Mouse (Mus musculus) lung, adult 2 months (tissue): ENCODE measurements at regions not wholly inside any gene's neighbourhood (a gene's known extent, or its start where the extent isn't known, plus 50 kb on each side); places are given as distances from the start of the nearest gene placed in this dataset.

Experiments used
- DNase-seq: peaks from one replicate; pipeline ENCODE4 v3.0.0; 2022
- H3K4me1 ChIP-seq: fragments of 200-500 bp; 2 replicates; pipeline ENCODE4 v1.6.1; 2011; ENCODE audit warnings: low read length; ENCODE audit not compliant: control insufficient read depth, insufficient read depth
- H3K4me3 ChIP-seq: fragments of 200-500 bp; replicated peaks from 2 replicates; pipeline ENCODE3; 2011; ENCODE audit warnings: low read depth, mild to moderate bottlenecking, control low read depth, low read length; ENCODE audit errors: extremely low read depth
- CTCF ChIP-seq: fragments of 200-500 bp; IDR thresholded peaks from 2 replicates; pipeline ENCODE4 v1.5.1; 2011; ENCODE audit warnings: mild to moderate bottlenecking, low read length, control low read depth; ENCODE audit not compliant: insufficient read depth
- POLR2A ChIP-seq: fragments of 200-500 bp; IDR thresholded peaks from 2 replicates; pipeline ENCODE4 v1.6.1; 2011; ENCODE audit warnings: low read depth, mild to moderate bottlenecking, control low read depth, low read length, borderline replicate concordance; ENCODE audit errors: extremely low read depth
- WGBS: fragments of 180-500 bp; shearing (Covaris S2); methylation state at CpG from one replicate; pipeline ENCODE4 v1.1.7; 2018; 5-methylcytosine and 5-hydroxymethylcytosine counted together

GRCm38 (mm10) chr1:73512836-73513235 lies 497.1 kb upstream of the Tnp1 start:
- WGBS: 98% methylated on average over 2 of the region's 2 CpGs
- Histone ChIP-seq H3K4me3 (no peak overlapping the region), H3K4me1 (no peaks in the 10 kb centered on the region; the same call in 1 of the 2 replicates)
- no peak for TF ChIP-seq CTCF
- no peak for TF ChIP-seq POLR2A
- no peak for DNase-seq

DNA sequence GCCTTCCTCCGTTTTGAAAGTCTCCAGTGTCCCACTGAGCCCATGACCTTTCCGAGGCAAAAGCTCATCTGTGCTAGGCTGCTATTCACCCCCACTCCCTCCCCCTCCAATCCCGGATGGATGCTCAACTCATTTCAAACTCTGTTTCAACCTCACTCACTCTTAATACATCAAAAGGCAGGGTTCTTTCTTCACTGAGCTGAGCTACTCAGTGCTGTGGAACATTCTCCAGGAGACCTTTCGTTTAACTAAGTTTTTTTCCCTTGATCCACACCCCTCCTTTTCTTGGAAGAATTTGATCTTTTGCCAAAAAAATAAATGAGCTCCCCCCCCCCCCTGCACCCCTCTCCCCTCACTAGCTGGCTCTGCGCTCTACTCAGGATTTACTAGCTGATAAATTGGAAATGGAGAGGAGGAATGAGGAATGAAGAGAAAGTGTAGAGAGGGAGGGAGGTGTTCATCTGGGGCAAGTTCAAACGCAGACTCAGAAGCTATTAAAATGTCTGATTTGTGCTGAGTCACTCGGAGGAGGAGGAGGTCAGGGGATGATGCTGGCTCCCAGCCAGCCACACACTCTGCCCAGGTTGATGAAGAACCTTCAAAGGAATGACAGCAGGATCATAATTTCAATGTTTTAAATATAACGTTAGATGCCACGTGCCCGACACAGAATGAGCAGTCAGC lies 491.5 kb upstream of the Tnp1 start:
- 53% methylated on average over 10 of the region's 10 CpGs for whole genome bisulfite sequencing
- no peaks in the 10 kb centered on the region for H3K4me1 ChIP-seq
- no peak for TF ChIP-seq POLR2A
- no peak for TF ChIP-seq CTCF
- no peak overlapping the region for H3K4me3 ChIP-seq
- DNase-seq: no peak

DNA sequence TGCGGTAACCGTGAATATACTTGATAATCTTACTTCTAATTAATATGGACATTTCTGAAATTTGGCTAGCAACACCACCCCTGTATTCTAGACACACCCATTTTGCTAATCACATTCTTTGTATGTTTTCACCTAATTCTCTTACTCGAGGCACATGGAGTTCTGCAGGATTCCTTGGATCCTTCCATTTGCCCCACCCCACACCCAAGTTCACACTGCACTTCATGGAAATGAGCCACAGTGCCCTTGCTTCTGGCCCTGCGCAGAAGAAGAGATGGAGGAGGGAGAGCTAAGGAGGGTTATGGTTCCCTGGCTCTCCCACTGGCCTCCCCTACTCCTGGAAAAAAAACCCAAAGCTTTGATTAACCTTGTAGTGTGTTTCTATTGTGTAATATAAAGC lies 487.9 kb upstream of the Tnp1 start:
- no peak overlapping the region for H3K4me3 ChIP-seq
- no peak for DNase-seq
- TF ChIP-seq CTCF: no peak
- TF ChIP-seq POLR2A: no peak
- no peaks in the 10 kb centered on the region for H3K4me1 ChIP-seq
- 79% methylated on average over 4 of the region's 4 CpGs for WGBS

- no peak for DNase-seq
- 70% methylated on average over 3 of the region's 3 CpGs for WGBS
- no peak overlapping the region for H3K4me3 ChIP-seq
- no peaks in the 10 kb centered on the region for H3K4me1 ChIP-seq
- TF ChIP-seq CTCF (no peak), POLR2A (no peak)
Measured at GRCm38 (mm10) chr1:73500671-73501070, 485.0 kb upstream of the Tnp1 start.

DNA sequence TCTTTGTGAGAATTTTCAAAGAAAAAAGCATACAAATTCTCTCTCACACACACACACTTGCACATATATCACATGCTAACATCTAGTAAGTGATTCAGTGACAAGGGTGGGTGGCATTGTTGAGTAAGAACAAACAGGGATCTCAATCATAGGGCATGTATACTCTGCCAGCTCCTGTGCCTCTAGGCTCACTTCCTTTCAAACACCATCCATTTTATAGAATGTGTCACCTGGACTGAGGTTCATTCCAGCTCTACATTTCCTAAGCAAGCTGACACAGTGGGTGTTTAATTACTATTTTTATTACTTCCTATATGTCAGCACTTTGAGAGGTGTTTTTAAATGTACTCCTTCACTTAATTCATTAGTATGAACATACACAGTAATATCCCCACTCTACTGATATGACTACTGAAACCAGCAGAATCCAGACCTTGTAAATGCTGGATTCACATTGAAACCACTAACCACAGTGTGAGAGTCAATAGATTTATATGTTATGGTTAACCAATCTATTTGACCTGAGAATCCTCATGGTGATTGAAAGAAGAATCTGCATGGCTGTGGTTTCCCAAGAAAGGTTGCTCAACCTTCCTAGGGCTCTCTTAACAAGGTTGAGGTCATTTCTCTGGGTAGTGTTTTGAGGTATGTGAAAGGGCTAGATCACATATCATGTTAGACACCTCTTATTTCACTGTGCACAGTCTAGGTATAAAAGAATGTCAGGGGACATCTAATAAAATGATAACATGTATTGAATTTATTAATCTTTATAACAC lies 480.5 kb upstream of the Tnp1 start:
- TF ChIP-seq CTCF: no peak
- no peak for TF ChIP-seq POLR2A
- DNase-seq: no peak
- Histone ChIP-seq H3K4me3 (no peak overlapping the region), H3K4me1 (no peaks in the 10 kb centered on the region)

- Histone ChIP-seq H3K4me1 (no peaks in the 10 kb centered on the region), H3K4me3 (no peak overlapping the region)
- no peak for DNase-seq
- 62% methylated on average over 2 of the region's 2 CpGs for WGBS
- TF ChIP-seq CTCF: no peak
- no peak for TF ChIP-seq POLR2A
Measured at GRCm38 (mm10) chr1:73481956-73482355, 466.2 kb upstream of the Tnp1 start.

- WGBS: 48% methylated on average over 4 of the region's 4 CpGs
- no peak for TF ChIP-seq POLR2A
- no peak for TF ChIP-seq CTCF
- DNase-seq: no peak
Measured at GRCm38 (mm10) chr1:73479349-73479920, 463.7 kb upstream of the Tnp1 start.

GRCm38 (mm10) chr1:73460598-73460997 lies 444.9 kb upstream of the Tnp1 start:
- no peak for TF ChIP-seq CTCF
- TF ChIP-seq POLR2A: no peak
- 82% methylated on average over 3 of the region's 3 CpGs for WGBS
- Histone ChIP-seq H3K4me3 (no peak overlapping the region), H3K4me1 (peaks cover 2% of the 10 kb centered on the region; the same call in 1 of the 2 replicates)
- no peak for DNase-seq

More at GRCm38 (mm10) chr1:73479349-73479920, 463.7 kb upstream of the Tnp1 start:
- H3K4me3 ChIP-seq: no peak overlapping the region
- H3K4me1 ChIP-seq: no peaks in the 10 kb centered on the region

GRCm38 (mm10) chr1:73459754-73460534 lies 444.2 kb upstream of the Tnp1 start:
- 81% methylated on average over 13 of the region's 13 CpGs for WGBS
- H3K4me1 ChIP-seq: peaks cover 2% of the 10 kb centered on the region; the same call in 1 of the 2 replicates
- no peak overlapping the region for H3K4me3 ChIP-seq
- no peak for TF ChIP-seq POLR2A
- no peak for TF ChIP-seq CTCF
- DNase-seq: no peak
